Mouse (Mus musculus): ENCODE measurements around the gene Lrrc7. TPM values are rescaled to one million over a fixed set of nuclear protein-coding genes. Genes with fewer than 3 reads are reported as not detected.

Gene Lrrc7
- polyA plus RNA-seq, 1 experiment from 2014 or later: 1.7 TPM

DNA sequence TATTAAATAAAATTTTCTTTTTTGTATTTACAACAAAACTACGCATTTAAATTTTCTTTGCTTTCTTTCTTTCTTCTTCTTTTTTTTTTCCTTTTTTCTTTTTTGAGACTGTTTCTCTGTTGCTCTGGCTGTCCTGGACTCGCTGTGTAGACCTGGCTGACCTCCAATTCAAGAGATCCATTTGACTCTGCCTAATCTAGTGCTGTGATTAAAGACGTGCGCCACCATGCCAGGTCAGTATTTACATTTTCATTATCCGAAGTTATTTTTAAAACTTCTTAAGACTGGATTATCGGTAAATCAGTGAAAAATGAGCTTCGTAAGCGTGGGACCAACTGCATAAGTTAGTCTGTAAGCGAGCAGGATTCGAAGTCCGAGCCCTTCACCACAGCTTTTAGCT lies 526.2 kb downstream of the Lrrc7 start:
- H3K9ac ChIP-seq (ENCODE audit: low read length): peak overlapping the region; percentile 80
- H3K36me3 ChIP-seq (ENCODE audit: control insufficient read depth, insufficient read depth, low read length): no peaks in the 10 kb centered on the region
- H3K4me1 ChIP-seq (ENCODE audit: control insufficient read depth, insufficient read depth, low read length): peaks cover 9% of the 10 kb centered on the region
- 2% methylated on average over 11 of the region's 11 CpGs for WGBS
- H3K4me3 ChIP-seq (ENCODE audit: low read depth, low read length): peak overlapping the region; percentile 68
- no peaks in the 10 kb centered on the region for H3K27me3 ChIP-seq (ENCODE audit: control insufficient read depth, insufficient read depth, low read length)
- peak overlapping the region; percentile 62 for H3K4me2 ChIP-seq (ENCODE audit: low read depth)
- no peaks in the 10 kb centered on the region for H3K9me3 ChIP-seq (ENCODE audit: control insufficient read depth, low read length)
- DNase-seq (ENCODE audit: low spot score) (no peak), ATAC-seq (ENCODE audit: insufficient read depth, low FRiP score, low TSS enrichment) (no peak)
- H3K27ac ChIP-seq (ENCODE audit: low read depth, low read length): peak overlapping the region; percentile 40; the same call in 1 of the 2 replicates

Measured in neural tube, embryonic 11.5 days (tissue).